Mouse (Mus musculus): ENCODE data around the gene Tnfrsf13c. TPM values are rescaled to one million over a fixed set of nuclear protein-coding genes. Genes with fewer than 3 reads are reported as not detected.

Tnfrsf13c gene
- polyA plus RNA-seq, 1 experiment from 2014 or later: 0.16 TPM

DNA sequence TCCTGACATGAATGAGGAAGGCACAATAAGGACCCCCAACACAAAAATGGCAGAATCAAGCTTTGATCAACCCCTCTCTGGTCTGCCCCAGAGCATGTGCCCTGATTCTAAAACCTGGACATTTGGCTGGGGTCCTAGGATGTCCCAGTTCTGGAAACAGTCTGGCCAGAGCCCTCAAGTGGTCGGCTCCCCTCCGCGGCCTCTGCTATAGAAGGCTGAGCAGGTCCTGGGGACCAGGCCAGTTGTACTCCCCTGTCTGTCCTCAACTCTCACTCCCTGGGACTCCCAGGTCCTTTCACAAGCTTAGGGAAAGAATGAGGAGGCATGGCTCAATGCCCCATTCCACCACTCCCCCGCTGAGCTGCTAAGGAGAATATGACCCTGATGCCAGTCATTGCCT lies 10.9 kb downstream of the Tnfrsf13c start:
- WGBS: 3% methylated on average over 4 of the region's 4 CpGs
- no peak overlapping the region for H3K4me2 ChIP-seq

GRCm38 (mm10) chr15:82212752-82213063 lies 11.5 kb downstream of the Tnfrsf13c start, which contains the start of gene Shisa8:
Gene Shisa8, minus strand, starts transcription at chr15:82212815.
- Histone ChIP-seq H3K27me3 (replicated peaks; ENCODE audit: control insufficient read depth, insufficient read depth, low read length) (peaks cover 93% of the 10 kb centered on the region), H3K4me1 (replicated peaks; ENCODE audit: control insufficient read depth, insufficient read depth, low read length) (peaks cover 9% of the 10 kb centered on the region), H3K36me3 (ENCODE audit: control insufficient read depth, insufficient read depth, low read length) (no peaks in the 10 kb centered on the region), H3K27ac (ENCODE audit: low read depth, low read length) (no peak within 1 kb of the TSS), H3K4me3 (ENCODE audit: low read depth, low read length) (peak within 1 kb of the TSS; percentile 49), H3K9me3 (ENCODE audit: control insufficient read depth, low read length) (no peaks in the 10 kb centered on the region), H3K9ac (ENCODE audit: low read depth, low read length) (no peak within 1 kb of the TSS), H3K4me2 (peak within 1 kb of the TSS; percentile 67)
- DNase-seq (ENCODE audit: low spot score) (no peak), ATAC-seq (replicated peaks; ENCODE audit: low FRiP score) (no peak)
- under 1% methylated on average over 33 of the region's 34 CpGs for WGBS

More for the DNA sequence above, 10.9 kb downstream of the Tnfrsf13c start:
- Histone ChIP-seq H3K9me3 (ENCODE audit: control insufficient read depth, low read length) (no peaks in the 10 kb centered on the region), H3K27me3 (replicated peaks; ENCODE audit: control insufficient read depth, insufficient read depth, low read length) (peaks cover 88% of the 10 kb centered on the region), H3K27ac (ENCODE audit: low read depth, low read length) (no peak overlapping the region), H3K36me3 (ENCODE audit: control insufficient read depth, insufficient read depth, low read length) (no peaks in the 10 kb centered on the region), H3K4me3 (ENCODE audit: low read depth, low read length) (no peak overlapping the region; the same call in 1 of the 2 replicates), H3K9ac (ENCODE audit: low read depth, low read length) (no peak overlapping the region), H3K4me1 (replicated peaks; ENCODE audit: control insufficient read depth, insufficient read depth, low read length) (peaks cover 9% of the 10 kb centered on the region)
- DNase-seq (ENCODE audit: low spot score) (no peak), ATAC-seq (replicated peaks; ENCODE audit: low FRiP score) (no peak)

- H3K4me2 ChIP-seq: peak overlapping the region; percentile 67
- peak; percentile 48 for ATAC-seq (replicated peaks; ENCODE audit: low FRiP score)
- H3K9me3 ChIP-seq (ENCODE audit: control insufficient read depth, low read length): no peaks in the 10 kb centered on the region
- H3K4me3 ChIP-seq (ENCODE audit: low read depth, low read length): peak overlapping the region; percentile 49
- no peak overlapping the region for H3K27ac ChIP-seq (ENCODE audit: low read depth, low read length)
- WGBS: under 1% methylated on average over 112 of the region's 112 CpGs
- DNase-seq (ENCODE audit: low spot score): no peak
- H3K36me3 ChIP-seq (ENCODE audit: control insufficient read depth, insufficient read depth, low read length): no peaks in the 10 kb centered on the region
- no peak overlapping the region for H3K9ac ChIP-seq (ENCODE audit: low read depth, low read length)
- H3K27me3 ChIP-seq (replicated peaks; ENCODE audit: control insufficient read depth, insufficient read depth, low read length): peaks cover 99% of the 10 kb centered on the region
- H3K4me1 ChIP-seq (replicated peaks; ENCODE audit: control insufficient read depth, insufficient read depth, low read length): peaks cover 9% of the 10 kb centered on the region
Measured at GRCm38 (mm10) chr15:82211911-82212751, 12.0 kb downstream of the Tnfrsf13c start.

GRCm38 (mm10) chr15:82211281-82211680 lies 12.9 kb downstream of the Tnfrsf13c start:
- 5% methylated on average over 11 of the region's 11 CpGs for WGBS
- no peak for DNase-seq (ENCODE audit: low spot score)
- H3K4me3 ChIP-seq (ENCODE audit: low read depth, low read length): no peak overlapping the region
- peaks cover 99% of the 10 kb centered on the region for H3K27me3 ChIP-seq (replicated peaks; ENCODE audit: control insufficient read depth, insufficient read depth, low read length)
- no peak overlapping the region for H3K27ac ChIP-seq (ENCODE audit: low read depth, low read length)
- no peaks in the 10 kb centered on the region; the same call in 1 of the 2 replicates for H3K36me3 ChIP-seq (ENCODE audit: control insufficient read depth, insufficient read depth, low read length)
- no peaks in the 10 kb centered on the region for H3K9me3 ChIP-seq (ENCODE audit: control insufficient read depth, low read length)
- H3K4me2 ChIP-seq: peak overlapping the region; percentile 67; the same call in 1 of the 2 replicates
- H3K4me1 ChIP-seq (replicated peaks; ENCODE audit: control insufficient read depth, insufficient read depth, low read length): peaks cover 14% of the 10 kb centered on the region
- no peak overlapping the region for H3K9ac ChIP-seq (ENCODE audit: low read depth, low read length)
- ATAC-seq (replicated peaks; ENCODE audit: low FRiP score): no peak

- no peak for DNase-seq (ENCODE audit: low spot score)
- Histone ChIP-seq H3K4me2 (no peak overlapping the region), H3K4me3 (ENCODE audit: low read depth, low read length) (no peak overlapping the region), H3K9ac (ENCODE audit: low read depth, low read length) (no peak overlapping the region), H3K27me3 (replicated peaks; ENCODE audit: control insufficient read depth, insufficient read depth, low read length) (peaks cover 98% of the 10 kb centered on the region), H3K9me3 (ENCODE audit: control insufficient read depth, low read length) (no peaks in the 10 kb centered on the region), H3K36me3 (ENCODE audit: control insufficient read depth, insufficient read depth, low read length) (no peaks in the 10 kb centered on the region; the same call in 1 of the 2 replicates), H3K27ac (ENCODE audit: low read depth, low read length) (no peak overlapping the region), H3K4me1 (replicated peaks; ENCODE audit: control insufficient read depth, insufficient read depth, low read length) (peaks cover 14% of the 10 kb centered on the region)
- no peak for ATAC-seq (replicated peaks; ENCODE audit: low FRiP score)
- WGBS: 48% methylated on average over 1 of the region's 1 CpGs
Measured at GRCm38 (mm10) chr15:82210801-82211200, 13.4 kb downstream of the Tnfrsf13c start.

DNA sequence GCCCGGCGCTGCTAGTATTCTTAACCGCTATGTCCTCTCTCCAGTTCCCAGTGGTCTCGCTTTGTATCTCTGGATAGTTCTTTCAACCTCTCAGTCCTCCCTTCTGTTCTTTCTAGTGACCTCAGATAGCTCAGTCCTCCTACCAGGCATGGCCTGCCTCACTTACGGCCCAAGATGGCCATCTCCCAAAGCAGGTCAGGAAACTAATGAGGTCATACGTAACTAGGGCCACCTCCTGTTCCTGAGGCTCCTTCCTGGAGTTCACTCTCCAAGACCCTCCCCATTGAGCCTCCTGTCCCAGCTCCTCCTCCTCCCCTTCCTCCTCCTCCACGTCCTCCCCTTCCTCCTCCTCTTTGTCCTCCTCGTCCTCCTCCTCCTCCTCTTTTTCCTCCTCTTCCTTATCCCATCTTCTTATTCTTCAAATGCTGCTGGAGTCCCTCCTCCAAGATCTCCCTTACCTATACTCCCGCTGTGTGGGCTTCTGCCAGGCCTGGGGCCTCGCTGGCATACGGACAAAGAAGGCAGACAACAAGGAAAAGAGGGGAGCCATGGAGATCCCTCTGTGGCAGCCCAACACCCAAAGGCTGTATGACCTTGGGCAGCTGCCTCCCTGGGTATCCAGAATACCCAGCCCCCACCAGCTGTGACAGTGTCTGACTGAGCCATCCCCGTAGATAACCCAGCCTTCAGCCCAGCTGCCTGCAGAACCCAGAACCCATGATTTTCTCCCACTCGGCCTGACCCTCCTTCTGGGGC lies 14.7 kb downstream of the Tnfrsf13c start:
- H3K27me3 ChIP-seq (replicated peaks; ENCODE audit: control insufficient read depth, insufficient read depth, low read length): peaks cover 94% of the 10 kb centered on the region
- no peak overlapping the region for H3K9ac ChIP-seq (ENCODE audit: low read depth, low read length)
- H3K4me2 ChIP-seq: no peak overlapping the region
- H3K4me1 ChIP-seq (replicated peaks; ENCODE audit: control insufficient read depth, insufficient read depth, low read length): peaks cover 14% of the 10 kb centered on the region
- no peak overlapping the region for H3K27ac ChIP-seq (ENCODE audit: low read depth, low read length)
- WGBS: 73% methylated on average over 13 of the region's 13 CpGs
- no peak overlapping the region for H3K4me3 ChIP-seq (ENCODE audit: low read depth, low read length)
- H3K9me3 ChIP-seq (ENCODE audit: control insufficient read depth, low read length): no peaks in the 10 kb centered on the region
- ATAC-seq (replicated peaks; ENCODE audit: low FRiP score): no peak
- no peak for DNase-seq (ENCODE audit: low spot score)
- H3K36me3 ChIP-seq (ENCODE audit: control insufficient read depth, insufficient read depth, low read length): peaks cover 3% of the 10 kb centered on the region; the same call in 1 of the 2 replicates

- no peak overlapping the region for H3K9ac ChIP-seq (ENCODE audit: low read depth, low read length)
- peaks cover 14% of the 10 kb centered on the region for H3K4me1 ChIP-seq (replicated peaks; ENCODE audit: control insufficient read depth, insufficient read depth, low read length)
- no peak for DNase-seq (ENCODE audit: low spot score)
- peaks cover 9% of the 10 kb centered on the region for H3K36me3 ChIP-seq (ENCODE audit: control insufficient read depth, insufficient read depth, low read length)
- H3K4me3 ChIP-seq (ENCODE audit: low read depth, low read length): no peak overlapping the region
- WGBS: 81% methylated on average over 8 of the region's 8 CpGs
- no peaks in the 10 kb centered on the region for H3K9me3 ChIP-seq (ENCODE audit: control insufficient read depth, low read length)
- H3K27me3 ChIP-seq (replicated peaks; ENCODE audit: control insufficient read depth, insufficient read depth, low read length): peaks cover 83% of the 10 kb centered on the region
- no peak overlapping the region for H3K27ac ChIP-seq (ENCODE audit: low read depth, low read length)
- H3K4me2 ChIP-seq: no peak overlapping the region
- no peak for ATAC-seq (replicated peaks; ENCODE audit: low FRiP score)
Measured at GRCm38 (mm10) chr15:82208307-82208706, 15.9 kb downstream of the Tnfrsf13c start.

GRCm38 (mm10) chr15:82207504-82208219 lies 16.5 kb downstream of the Tnfrsf13c start:
- Histone ChIP-seq H3K27ac (ENCODE audit: low read depth, low read length) (no peak overlapping the region), H3K4me1 (replicated peaks; ENCODE audit: control insufficient read depth, insufficient read depth, low read length) (peaks cover 14% of the 10 kb centered on the region), H3K36me3 (ENCODE audit: control insufficient read depth, insufficient read depth, low read length) (peaks cover 14% of the 10 kb centered on the region), H3K4me2 (no peak overlapping the region), H3K9me3 (ENCODE audit: control insufficient read depth, low read length) (no peaks in the 10 kb centered on the region), H3K9ac (ENCODE audit: low read depth, low read length) (no peak overlapping the region), H3K4me3 (ENCODE audit: low read depth, low read length) (no peak overlapping the region), H3K27me3 (replicated peaks; ENCODE audit: control insufficient read depth, insufficient read depth, low read length) (peaks cover 76% of the 10 kb centered on the region)
- DNase-seq (ENCODE audit: low spot score): no peak
- 25% methylated on average over 30 of the region's 30 CpGs for WGBS
- ATAC-seq (replicated peaks; ENCODE audit: low FRiP score): no peak
